Mouse (Mus musculus) kidney, postnatal 10 days (tissue): ENCODE measurements at regions not wholly inside any gene's neighbourhood (a gene's known extent, or its start where the extent isn't known, plus 50 kb on each side); places are given as distances from the start of the nearest gene placed in this dataset.

Experiments used
- DNase-seq: peaks from one replicate; pipeline ENCODE4 v3.0.0; 2021; ENCODE audit warnings: mixed read lengths

- DNase-seq: no peak
Observed at GRCm38 (mm10) chr6:78115079-78115478, 135.6 kb upstream of the Ctnna2 start.

- DNase-seq: no peak
Observed at GRCm38 (mm10) chr6:78082528-78082927, 103.0 kb upstream of the Ctnna2 start.

- peak; percentile 11 for DNase-seq
Observed at GRCm38 (mm10) chr6:78078919-78079318, 99.4 kb upstream of the Ctnna2 start.

GRCm38 (mm10) chr6:78066323-78066722, 86.8 kb upstream of the Ctnna2 start:
- DNase-seq: no peak

GRCm38 (mm10) chr6:78065737-78066136, 86.2 kb upstream of the Ctnna2 start:
- DNase-seq: no peak
